Mouse (Mus musculus): ENCODE data around the gene Plekhg1. TPM values are rescaled to one million over a fixed set of nuclear protein-coding genes. Genes with fewer than 3 reads are reported as not detected.

The Plekhg1 gene
- polyA plus RNA-seq (2014; fragmentation: Illumina TruSeq; extraction: RNeasy Lipid Tissue Mini Kit (QIAGEN cat#74804); ENCODE audit: low read depth, low replicate concordance), result 21.7 TPM

GRCm38 (mm10) chr10:3740148-3740503 lies at the start of gene Plekhg1:
Gene Plekhg1, plus strand, starts transcription at chr10:3740364.

GRCm38 (mm10) chr10:3972981-3973588 lies 232.9 kb downstream of the Plekhg1 start, which contains the start of gene Mthfd1l:
Gene Mthfd1l, plus strand, starts transcription at chr10:3973118.

Other genes starting within 250 kb of the Plekhg1 start
- gene Iyd, start 200.1 kb upstream of the Plekhg1 start, polyA plus RNA-seq (2014; fragmentation: Illumina TruSeq; extraction: RNeasy Lipid Tissue Mini Kit (QIAGEN cat#74804); ENCODE audit: low read depth, low replicate concordance), result 20.3 TPM
- gene Mthfd1l, start 232.8 kb downstream of the Plekhg1 start, polyA plus RNA-seq (2014; fragmentation: Illumina TruSeq; extraction: RNeasy Lipid Tissue Mini Kit (QIAGEN cat#74804); ENCODE audit: low read depth, low replicate concordance), result 3.9 TPM